Mouse (Mus musculus) liver, embryonic 14.5 days (tissue): ENCODE results near the gene C1qtnf9. TPM values are rescaled to one million over a fixed set of nuclear protein-coding genes. Genes with fewer than 3 reads are reported as not detected.

Experiments used
- ATAC-seq: fragments of 200-750 bp; cut with Nextera tagmentation; 2 replicates; pipeline ENCODE4 v1.8.0; 2017; ENCODE audit warnings: moderate number of reproducible peaks, mild to moderate bottlenecking, moderate library complexity; ENCODE audit not compliant: insufficient read depth
- DNase-seq, 3 experiments: peaks; one replicate each; pipeline ENCODE4 v3.0.0-alpha.2; 2012 to 2013; ENCODE audit warnings: low read depth in 3 of 3, low spot score in 3 of 3
- H3K27ac ChIP-seq: fragments of 300-500 bp; sonication (generic); 2 replicates; pipeline ENCODE4 v1.5.1; 2014; ENCODE audit warnings: moderate library complexity, mild to moderate bottlenecking, control low read depth, inconsistent platforms
- H3K27me3 ChIP-seq: fragments of 300-500 bp; sonication (generic); 2 replicates; pipeline ENCODE4 v1.6.1; 2014; ENCODE audit warnings: mild to moderate bottlenecking, low read length, moderate library complexity; ENCODE audit not compliant: control insufficient read depth, insufficient read depth
- H3K36me3 ChIP-seq: fragments of 300-500 bp; sonication (generic); replicated peaks from 2 replicates; pipeline ENCODE4 v1.6.1; 2014; ENCODE audit warnings: low read depth; ENCODE audit not compliant: control insufficient read depth, insufficient read depth
- H3K4me1 ChIP-seq, 2 experiments: fragments of 200-500 bp in 1 of 2; fragments of 300-500 bp in 1 of 2; sonication (generic) in 1 of 2; replicated peaks; 2 replicates each; pipeline ENCODE4 v1.6.1; 2012 to 2014; ENCODE audit warnings: antibody characterized with exemption in 1 of 2, inconsistent platforms in 1 of 2, low read length in 1 of 2; ENCODE audit not compliant: control insufficient read depth in 2 of 2, insufficient read depth in 2 of 2
- H3K4me2 ChIP-seq: fragments of 300-500 bp; sonication (generic); 2 replicates; pipeline ENCODE4 v1.6.1; 2014; ENCODE audit warnings: low read depth, mild to moderate bottlenecking, control low read depth, moderate library complexity
- H3K4me3 ChIP-seq, 2 experiments: fragments of 200-500 bp in 1 of 2; fragments of 300-500 bp in 1 of 2; sonication (generic) in 1 of 2; 2 replicates each; pipeline ENCODE4 v1.5.1; 2012 to 2014; ENCODE audit warnings: low read depth in 2 of 2, low read length in 2 of 2, mild to moderate bottlenecking in 2 of 2, control low read depth in 1 of 2, inconsistent platforms in 1 of 2, moderate library complexity in 1 of 2; ENCODE audit not compliant: insufficient read depth in 1 of 2
- H3K9ac ChIP-seq: fragments of 300-500 bp; sonication (generic); replicated peaks from 2 replicates; pipeline ENCODE4 v1.6.1; 2014; ENCODE audit warnings: mild to moderate bottlenecking, control low read depth, moderate library complexity
- H3K9me3 ChIP-seq: fragments of 300-500 bp; sonication (generic); 2 replicates; pipeline ENCODE4 v1.6.1; 2016; ENCODE audit warnings: low read length, mixed read lengths; ENCODE audit not compliant: control insufficient read depth
- CTCF ChIP-seq: IDR thresholded peaks from 2 replicates; pipeline ENCODE4 v1.5.1; 2016; ENCODE audit warnings: antibody characterized with exemption, low read depth, control low read depth
- EP300 ChIP-seq: IDR thresholded peaks from 2 replicates; pipeline ENCODE4 v1.6.1; 2016; ENCODE audit warnings: antibody characterized with exemption, low read depth
- WGBS: fragments of 180-500 bp; shearing (Covaris S2); extraction: QIAGEN DNeasy Blood & Tissue Kit; methylation state at CpG from one replicate; pipeline ENCODE4 v1.1.7; 2014; ENCODE audit not compliant: insufficient replicate concordance; 5-methylcytosine and 5-hydroxymethylcytosine counted together
- polyA plus RNA-seq, 2 experiments: library from polyadenylated mRNA; depleted of rRNA in 1 of 2; stranded (reverse) in 1 of 2; unstranded in 1 of 2; fragments of >200 nt; fragmentation: Nextera tagmentation in 1 of 2; extraction: Ambion mirVana in 1 of 2; gene quantifications; 2 replicates each; pipeline versions ENCODE4 v1.2.1 to v1.2.3; 2012 to 2014

The C1qtnf9 gene
- polyA plus RNA-seq, 2 experiments, result 0.18 TPM; not detected in 1

DNA sequence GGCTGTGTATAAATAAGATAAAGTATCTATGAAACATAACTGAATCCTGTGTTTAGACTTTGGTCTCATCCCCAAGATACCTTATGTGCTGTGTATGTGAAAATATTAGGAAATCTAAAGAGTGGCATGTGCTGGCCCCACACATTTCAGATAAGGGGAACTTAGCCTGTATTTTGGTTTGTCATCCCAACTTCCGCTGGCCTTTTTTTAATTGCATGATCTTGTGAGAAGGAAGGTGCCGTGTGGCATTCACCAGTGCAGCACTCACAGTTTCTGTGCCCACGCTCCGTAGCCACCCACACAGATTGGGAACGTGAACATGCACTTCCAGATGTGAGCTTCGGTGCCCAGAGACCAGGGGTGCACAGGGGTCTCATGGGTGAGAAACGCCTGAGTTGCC is 10.2 kb upstream of the C1qtnf9 start:
- no peaks in the 10 kb centered on the region for H3K27me3 ChIP-seq
- H3K4me2 ChIP-seq, result no peak overlapping the region
- no peak for ATAC-seq
- H3K27ac ChIP-seq, result no peak overlapping the region
- H3K9ac ChIP-seq, result no peak overlapping the region
- DNase-seq, result no peak
- H3K4me3 ChIP-seq, result no peak overlapping the region
- no peaks in the 10 kb centered on the region for H3K4me1 ChIP-seq
- H3K9me3 ChIP-seq, result no peaks in the 10 kb centered on the region
- peaks cover 20% of the 10 kb centered on the region; the same call in 1 of the 2 replicates for H3K36me3 ChIP-seq
- WGBS, result 75% methylated on average over 7 of the region's 7 CpGs
- TF ChIP-seq CTCF (no peak), EP300 (no peak)

DNA sequence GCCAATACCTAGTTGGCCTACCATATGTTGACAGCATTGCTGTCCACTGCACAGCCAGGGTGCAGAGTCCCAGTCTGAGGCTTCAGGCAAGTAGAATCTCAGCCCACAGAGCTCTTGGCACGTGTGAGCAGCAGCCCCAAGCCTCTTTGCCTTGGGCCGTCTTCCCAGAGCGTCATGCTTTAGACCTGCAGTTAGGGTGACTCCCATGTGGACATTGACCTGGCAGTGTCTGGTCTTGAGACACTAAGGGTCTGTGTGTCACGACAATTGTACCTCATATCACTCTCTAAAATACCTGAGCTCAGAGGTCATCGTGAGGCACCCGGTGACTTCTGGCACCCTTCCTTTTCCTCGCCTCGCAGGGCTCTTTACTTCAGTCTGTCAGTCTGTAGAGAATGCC is 8.8 kb upstream of the C1qtnf9 start:
- Histone ChIP-seq H3K4me1 (no peaks in the 10 kb centered on the region), H3K36me3 (peaks cover 15% of the 10 kb centered on the region; the same call in 1 of the 2 replicates), H3K4me3 (no peak overlapping the region), H3K27ac (no peak overlapping the region), H3K9ac (no peak overlapping the region), H3K27me3 (no peaks in the 10 kb centered on the region), H3K4me2 (no peak overlapping the region), H3K9me3 (no peaks in the 10 kb centered on the region)
- ATAC-seq (no peak), DNase-seq (no peak)
- WGBS, result 84% methylated on average over 8 of the region's 8 CpGs
- TF ChIP-seq CTCF (no peak), EP300 (no peak)

DNA sequence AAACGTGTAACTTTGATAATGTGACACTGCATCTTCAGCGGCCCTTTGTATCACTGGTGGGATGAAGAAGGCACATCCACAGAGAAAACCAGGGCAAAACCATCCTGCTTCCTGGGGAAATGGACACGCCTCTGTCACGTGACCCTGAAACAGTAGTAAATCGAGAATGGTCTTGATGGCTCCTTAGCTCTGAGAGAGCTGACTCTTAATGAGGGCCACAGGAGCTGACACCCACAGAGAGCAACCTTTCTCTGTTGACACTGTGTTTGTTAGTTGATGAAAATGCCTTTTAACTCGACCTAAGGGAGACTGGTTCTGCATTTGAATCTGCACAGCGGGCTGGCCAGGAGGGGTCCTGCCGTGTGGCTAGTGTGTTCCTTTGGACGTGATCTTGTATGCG is 6.1 kb upstream of the C1qtnf9 start:
- TF ChIP-seq CTCF, result no peak
- no peak for TF ChIP-seq EP300
- Histone ChIP-seq H3K36me3 (peaks cover 2% of the 10 kb centered on the region; the same call in 1 of the 2 replicates), H3K9me3 (no peaks in the 10 kb centered on the region), H3K9ac (no peak overlapping the region), H3K4me1 (no peaks in the 10 kb centered on the region), H3K27me3 (no peaks in the 10 kb centered on the region), H3K4me3 (no peak overlapping the region), H3K4me2 (no peak overlapping the region), H3K27ac (no peak overlapping the region)
- 73% methylated on average over 10 of the region's 10 CpGs for WGBS
- DNase-seq, result no peak
- ATAC-seq, result no peak

DNA sequence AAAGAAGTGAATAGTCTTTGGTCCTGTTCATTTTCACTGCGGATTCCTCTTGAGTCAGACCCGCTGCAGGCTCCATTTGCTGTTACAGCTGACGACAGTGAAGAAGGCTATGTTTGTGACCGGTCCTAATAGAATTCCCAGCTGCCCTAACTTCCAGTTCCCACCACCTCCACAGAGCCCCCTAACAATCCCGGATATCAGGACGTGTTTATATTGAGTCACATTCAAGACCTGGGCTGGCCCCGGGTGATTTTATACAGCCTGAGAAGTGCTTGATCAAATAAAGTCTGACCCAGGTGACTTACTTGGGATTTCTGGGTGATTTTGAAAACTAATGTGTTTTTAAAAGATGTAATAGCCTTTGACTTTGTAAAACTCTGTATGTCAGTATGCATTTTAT is 5.2 kb upstream of the C1qtnf9 start:
- Histone ChIP-seq H3K27ac (no peak overlapping the region), H3K4me1 (no peaks in the 10 kb centered on the region), H3K36me3 (peaks cover 2% of the 10 kb centered on the region; the same call in 1 of the 2 replicates), H3K4me3 (no peak overlapping the region), H3K27me3 (no peaks in the 10 kb centered on the region), H3K4me2 (no peak overlapping the region), H3K9me3 (no peaks in the 10 kb centered on the region), H3K9ac (no peak overlapping the region)
- TF ChIP-seq CTCF (no peak), EP300 (no peak)
- DNase-seq (no peak), ATAC-seq (no peak)
- WGBS, result 81% methylated on average over 7 of the region's 7 CpGs

DNA sequence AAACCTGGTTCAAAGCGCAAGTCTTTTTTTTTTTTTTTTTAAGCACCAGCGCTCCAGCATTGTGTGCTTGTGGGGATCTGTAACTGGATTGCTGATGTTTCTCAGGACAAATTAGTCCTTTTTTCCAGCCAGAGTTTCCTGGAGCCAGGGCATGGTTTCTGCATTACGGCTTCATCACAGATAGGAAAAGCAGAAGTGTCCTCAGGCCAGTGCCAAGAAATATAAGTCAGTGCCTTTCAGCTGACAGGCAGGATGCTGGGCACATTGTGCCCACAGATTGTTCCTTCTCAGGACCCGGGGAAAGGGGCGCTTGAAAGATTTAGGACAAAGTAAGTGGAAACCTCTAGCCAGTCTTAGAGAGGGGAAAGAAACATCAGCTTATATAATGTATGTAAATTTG is 4.2 kb upstream of the C1qtnf9 start:
- Histone ChIP-seq H3K4me3 (no peak overlapping the region), H3K9ac (no peak overlapping the region), H3K4me1 (no peaks in the 10 kb centered on the region), H3K4me2 (no peak overlapping the region), H3K9me3 (no peaks in the 10 kb centered on the region), H3K27ac (no peak overlapping the region), H3K27me3 (no peaks in the 10 kb centered on the region), H3K36me3 (peaks cover 2% of the 10 kb centered on the region; the same call in 1 of the 2 replicates)
- DNase-seq, result no peak
- no peak for ATAC-seq
- 73% methylated on average over 5 of the region's 5 CpGs for WGBS
- no peak for TF ChIP-seq EP300
